Mouse (Mus musculus): ENCODE data around the gene Olfr825. TPM values are rescaled to one million over a fixed set of nuclear protein-coding genes. Genes with fewer than 3 reads are reported as not detected.
"Not testable (repeated sequence)": the region's sequence is repeated elsewhere in the genome, so short reads cannot be mapped to it uniquely, and the experiment has no call there.

The Olfr825 gene
- not detected for polyA plus RNA-seq (2017; shearing (Covaris generic))

DNA sequence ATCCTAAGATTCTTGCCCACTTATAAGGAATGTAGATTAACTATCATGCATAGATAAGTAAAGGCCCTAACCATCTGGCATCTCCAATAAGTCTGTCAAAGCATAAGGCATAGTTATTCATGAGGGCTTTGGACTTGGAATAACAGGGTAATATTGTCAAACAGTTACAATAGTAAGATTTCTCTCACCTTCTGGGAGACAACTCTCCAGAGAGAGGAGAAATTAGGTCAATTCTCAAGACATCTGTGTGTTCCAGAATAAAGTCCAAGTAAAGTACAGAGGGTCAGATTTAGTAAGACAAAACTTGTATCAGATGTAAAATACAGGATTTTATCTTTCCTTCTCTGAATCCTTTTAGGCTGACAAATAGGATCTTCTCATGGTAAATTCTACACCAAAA is at the start of gene Olfr825:
Olfr825 (minus strand) TSS at position 101 of the 400 bp plus-strand sequence.
- no peak for ATAC-seq

GRCm38 (mm10) chr10:130214303-130214702 is 47.7 kb upstream of the Olfr825 start, which contains the start of gene Olfr827:
Gene Olfr827 (minus strand): TSS chr10:130214403.
- no peak for ATAC-seq

GRCm38 (mm10) chr10:130184086-130184485 is 17.5 kb upstream of the Olfr825 start, which contains the start of gene Olfr826:
Gene Olfr826 (minus strand): TSS chr10:130184186.
- ATAC-seq, result no peak

DNA sequence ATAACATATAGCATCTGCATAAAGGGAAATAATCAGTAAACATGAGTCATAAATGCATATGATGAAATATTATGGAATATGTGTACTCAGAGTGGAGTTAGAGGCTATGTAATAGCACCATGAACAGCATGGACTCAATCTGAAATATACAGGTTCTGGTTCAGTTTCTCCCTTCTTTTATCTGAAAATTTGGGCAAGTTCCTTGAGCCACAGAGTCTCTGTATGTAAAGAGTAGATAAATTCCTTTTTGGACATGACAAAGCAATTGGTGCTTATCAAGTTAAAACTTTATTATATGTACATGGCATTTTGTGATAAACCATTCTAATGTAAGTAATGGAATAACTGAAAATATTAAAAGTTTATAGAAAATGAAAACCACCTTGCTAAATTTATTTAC is 1.4 kb downstream of the Olfr825 start:
- no peak for ATAC-seq

- ATAC-seq, result no peak
These were observed 22.4 kb downstream of the Olfr825 start for GRCm38 (mm10) chr10:130144121-130144520.

- not testable (repeated sequence) for ATAC-seq
These were observed 24.1 kb downstream of the Olfr825 start for GRCm38 (mm10) chr10:130142481-130142880.

GRCm38 (mm10) chr10:130134811-130135210 is 31.8 kb downstream of the Olfr825 start:
- ATAC-seq, result no peak

DNA sequence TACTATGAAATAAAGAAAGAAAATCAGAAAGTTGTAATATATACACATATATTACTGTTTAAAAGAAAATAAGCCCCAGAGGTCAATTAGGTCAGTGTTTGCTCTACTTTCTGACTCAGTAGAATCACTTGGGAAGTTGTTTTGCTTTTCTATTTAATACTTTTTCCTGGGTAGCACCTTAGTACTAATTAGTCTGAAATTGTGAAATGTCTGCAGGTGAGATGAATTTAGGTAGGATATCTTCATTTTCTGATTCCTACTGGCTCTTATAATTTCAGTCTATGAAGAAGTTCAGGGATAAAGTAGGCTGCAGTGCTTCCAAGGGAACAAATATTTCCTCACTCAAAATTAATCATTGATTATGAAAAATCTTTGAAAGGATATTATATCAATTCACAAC is 36.7 kb downstream of the Olfr825 start, which contains the start of gene Olfr824:
Olfr824 (minus strand) TSS at position 101 of the 400 bp plus-strand sequence.
- not testable (repeated sequence) for ATAC-seq

GRCm38 (mm10) chr10:130116045-130116444 is 50.5 kb downstream of the Olfr825 start:
- not testable (repeated sequence) for ATAC-seq

- ATAC-seq, result not testable (repeated sequence)
These were observed 51.3 kb downstream of the Olfr825 start, which contains the start of gene Olfr823 for GRCm38 (mm10) chr10:130115283-130115682. Gene Olfr823 (minus strand): TSS chr10:130115383.

Other genes starting within 250 kb of the Olfr825 start
- gene Olfr818, start 217.7 kb downstream of the Olfr825 start, polyA plus RNA-seq (2017; shearing (Covaris generic)), result not detected
- not detected for gene Olfr819, start 199.5 kb downstream of the Olfr825 start, polyA plus RNA-seq (2017; shearing (Covaris generic))
- not detected for gene Olfr247, start 190.6 kb downstream of the Olfr825 start, polyA plus RNA-seq (2017; shearing (Covaris generic))
- gene Gm10310, start 181.7 kb downstream of the Olfr825 start, polyA plus RNA-seq (2017; shearing (Covaris generic)), result under 1 TPM in 1 of 2 experiments, not detected in 1; 0.07 TPM
- gene Olfr820, start 154.1 kb downstream of the Olfr825 start, polyA plus RNA-seq (2017; shearing (Covaris generic)), result not detected
- gene Olfr821, start 136.4 kb downstream of the Olfr825 start, polyA plus RNA-seq (2017; shearing (Covaris generic)), result not detected
- gene Olfr822, start 95.6 kb downstream of the Olfr825 start, polyA plus RNA-seq (2017; shearing (Covaris generic)), result under 1 TPM in 1 of 2 experiments, not detected in 1; 0.12 TPM
- not detected for gene Olfr823, start 51.4 kb downstream of the Olfr825 start, polyA plus RNA-seq (2017; shearing (Covaris generic))
- not detected for gene Olfr824, start 36.8 kb downstream of the Olfr825 start, polyA plus RNA-seq (2017; shearing (Covaris generic))
- not detected for gene Olfr826, start 17.4 kb upstream of the Olfr825 start, polyA plus RNA-seq (2017; shearing (Covaris generic))
- not detected for gene Olfr827, start 47.6 kb upstream of the Olfr825 start, polyA plus RNA-seq (2017; shearing (Covaris generic))
- not detected for gene Neurod4, start 113.5 kb upstream of the Olfr825 start, polyA plus RNA-seq (2017; shearing (Covaris generic))
- 100 to 1,000 TPM; 380 to 411 TPM for gene Tespa1, start 156.1 kb upstream of the Olfr825 start, polyA plus RNA-seq (2017; shearing (Covaris generic))
- 1 to 10 TPM; 2.0 TPM for gene Vmn2r84, start 227.6 kb upstream of the Olfr825 start, polyA plus RNA-seq (2017; shearing (Covaris generic))